In genomic region chr1:165812775-165813174, GRCm38 (mm10) we compare ENCODE assay signal across 33 mouse cellular contexts. TPM values are rescaled to one million over a fixed set of nuclear protein-coding genes. Genes with fewer than 3 reads are reported as not detected.
DNase-seq lines count a peak whose midpoint lies in the region; ATAC-seq and TF ChIP-seq lines count a peak whose summit lies in the region.
"Had no signal": no experiment of that assay in that cellular context is flagged by ENCODE, and none has a peak within 500 bp of the region (broad histone marks: within the 10 kb centered on the region; RNA-seq: fewer than 3 reads in every experiment).

No protein-coding gene starts in this region.

- H3K9me3 ChIP-seq in midbrain, embryonic 10.5 days (replicated peaks) = no peaks in the 10 kb centered on the region
- no peaks in the 10 kb centered on the region for H3K9me3 ChIP-seq in midbrain, postnatal 0 days (ENCODE audit: low read length)
- H3K9me3 ChIP-seq: embryonic facial prominence, embryonic 12.5 days; forebrain, embryonic 15.5 days; hindbrain, embryonic 15.5 days; intestine, embryonic 15.5 days; midbrain, embryonic 15.5 days; neural tube, embryonic 12.5 days; stomach, embryonic 15.5 days had no signal

- TF ChIP-seq CTCF in midbrain, postnatal 0 days (IDR thresholded peaks at IDR 0.05) = no peak

- H3K4me2 ChIP-seq in midbrain, postnatal 0 days (ENCODE audit: low read depth, low read length, poor library complexity, severe bottlenecking) = no peak overlapping the region
- H3K4me2 ChIP-seq: embryonic facial prominence, embryonic 12.5 days; forebrain, embryonic 15.5 days; heart, embryonic 11.5 days; hindbrain, embryonic 15.5 days; intestine, embryonic 15.5 days; midbrain, embryonic 15.5 days; neural tube, embryonic 12.5 days; stomach, embryonic 15.5 days had no signal

- DNase-seq in midbrain, embryonic 10.5 days (ENCODE audit: low spot score) = no peak
- DNase-seq in midbrain, postnatal 0 days (ENCODE audit: low spot score) = no peak
- DNase-seq in thymus, postnatal 14 days = peak; percentile 59
- DNase-seq in layer of hippocampus, postnatal 25 days (ENCODE audit: extremely low spot score in 1 of 2, low spot score in 1 of 2) = no peak
- DNase-seq in embryo, embryonic 10.5 days (ENCODE audit: low spot score) = no peak
- no peak for DNase-seq in layer of hippocampus, adult 18-20 months (ENCODE audit: low spot score in 2 of 2)
- DNase-seq: adrenal gland, postnatal 14 days; cerebellum, adult 11 months; cerebellum, adult 9-10 months; gastrocnemius, postnatal 25 days; heart, adult 18-20 months; heart, postnatal 4 days; kidney, adult 8-10 months; kidney, postnatal 4 days; layer of hippocampus, adult 9-11 months; liver; lung, adult 2 months; lung, postnatal 10 days had no signal

- peaks cover 63% of the 10 kb centered on the region for H3K27me3 ChIP-seq in midbrain, embryonic 10.5 days (ENCODE audit: low read depth, poor library complexity, severe bottlenecking)
- no peaks in the 10 kb centered on the region; the same call in 1 of the 2 replicates for H3K27me3 ChIP-seq in midbrain, postnatal 0 days (ENCODE audit: insufficient read depth, low read length)
- H3K27me3 ChIP-seq: embryonic facial prominence, embryonic 12.5 days; stomach, embryonic 15.5 days had no signal

- H3K36me3 ChIP-seq in midbrain, embryonic 10.5 days = no peaks in the 10 kb centered on the region
- H3K36me3 ChIP-seq in midbrain, postnatal 0 days (ENCODE audit: insufficient read depth, low read length) = no peaks in the 10 kb centered on the region
- H3K36me3 ChIP-seq: embryonic facial prominence, embryonic 12.5 days; forebrain, embryonic 15.5 days; hindbrain, embryonic 15.5 days; intestine, embryonic 15.5 days; midbrain, embryonic 15.5 days; neural tube, embryonic 12.5 days; stomach, embryonic 15.5 days had no signal

- ATAC-seq in midbrain, postnatal 0 days (ENCODE audit: low FRiP score) = no peak
- peak; percentile 51 for ATAC-seq in CD4-positive, CD25-positive, alpha-beta regulatory T cell, adult 4 months
- peak; percentile 64 for ATAC-seq in granulocyte monocyte progenitor cell, adult 5-6 weeks (replicated peaks; ENCODE audit: poor library complexity, severe bottlenecking)
- ATAC-seq: forebrain, embryonic 15.5 days; intestine, embryonic 15.5 days; midbrain, embryonic 15.5 days had no signal

- H3K27ac ChIP-seq in midbrain, embryonic 10.5 days (replicated peaks) = peak overlapping the region; percentile 92
- no peak overlapping the region for H3K27ac ChIP-seq in midbrain, postnatal 0 days (ENCODE audit: low read depth, low read length)
- H3K27ac ChIP-seq: embryonic facial prominence, embryonic 12.5 days; forebrain, embryonic 15.5 days; hindbrain, embryonic 15.5 days; intestine, embryonic 15.5 days; kidney, postnatal 0 days; liver, embryonic 14.5 days; macrophage; midbrain, embryonic 15.5 days; neural tube, embryonic 12.5 days; stomach, embryonic 15.5 days had no signal

- WGBS in midbrain, embryonic 10.5 days = 84% methylated on average over 3 of the region's 3 CpGs
- 79% methylated on average over 3 of the region's 3 CpGs for WGBS in midbrain, postnatal 0 days

- H3K9ac ChIP-seq in midbrain, postnatal 0 days (replicated peaks; ENCODE audit: low read length, poor library complexity, severe bottlenecking) = no peak overlapping the region
- H3K9ac ChIP-seq: embryonic facial prominence, embryonic 12.5 days; forebrain, embryonic 15.5 days; hindbrain, embryonic 15.5 days; intestine, embryonic 15.5 days; liver, embryonic 14.5 days; midbrain, embryonic 15.5 days; neural tube, embryonic 12.5 days; stomach, embryonic 15.5 days had no signal

- peaks cover 61% of the 10 kb centered on the region for H3K4me1 ChIP-seq in midbrain, embryonic 10.5 days
- 0 out of 2 replicates have a peak, but pooled peaks cover 11% of the 10 kb centered on the region for H3K4me1 ChIP-seq in midbrain, postnatal 0 days (ENCODE audit: insufficient read depth, low read length)

- no peak overlapping the region for H3K4me3 ChIP-seq in midbrain, embryonic 10.5 days
- no peak overlapping the region for H3K4me3 ChIP-seq in midbrain, postnatal 0 days (ENCODE audit: low read depth, low read length)
- H3K4me3 ChIP-seq: embryonic facial prominence, embryonic 12.5 days; forebrain, embryonic 15.5 days; hindbrain, embryonic 15.5 days; intestine, embryonic 15.5 days; midbrain, embryonic 15.5 days; neural tube, embryonic 12.5 days; stomach, embryonic 15.5 days had no signal

RNA-seq across cellular contexts. Expression of gene Cd247, which starts 24.3 kb away (rescaled TPM):
- polyA plus RNA-seq in midbrain, embryonic 10.5 days (2016; fragmentation: Nextera tagmentation; extraction: Ambion mirVana) = 1.6 and 2.7 TPM in 2 replicates
- 0.66 TPM in 1 of 2 replicates, not detected in the other for total RNA-seq in midbrain, postnatal 0 days (2014; rRNA removed)
- 0.59 and 0.83 TPM in 2 replicates for polyA plus RNA-seq in midbrain, postnatal 0 days (2015; fragmentation: Nextera tagmentation; extraction: Ambion mirVana)
- polyA plus RNA-seq in CD4-positive, CD25-positive, alpha-beta regulatory T cell, adult 4 months (2017; shearing (Covaris generic)) = 100 to 1,000 TPM; 443 to 540 TPM
- total RNA-seq in granulocyte monocyte progenitor cell, adult 5-6 weeks (2014; fragmentation: Nextera tagmentation) = not detected in 2 replicates
- 0.26 and 0.56 TPM in 2 replicates for total RNA-seq in granulocyte monocyte progenitor cell, adult 5-6 weeks (2017)
- total RNA-seq in layer of hippocampus, postnatal 25 days (2021) = not detected
- total RNA-seq in layer of hippocampus, adult 18-20 months (2021) = not detected
- total RNA-seq: left cerebral cortex, adult 18-20 months; left cerebral cortex, postnatal 14 days had no signal

RNA-seq across cellular contexts. Expression of gene Creg1, which starts 49.2 kb away (rescaled TPM):
- 31.7 and 36.1 TPM in 2 replicates for polyA plus RNA-seq in midbrain, embryonic 10.5 days (2016; fragmentation: Nextera tagmentation; extraction: Ambion mirVana)
- 21.3 and 22.7 TPM in 2 replicates for total RNA-seq in midbrain, postnatal 0 days (2014; rRNA removed)
- polyA plus RNA-seq in midbrain, postnatal 0 days (2015; fragmentation: Nextera tagmentation; extraction: Ambion mirVana) = 47.0 and 49.1 TPM in 2 replicates
- polyA plus RNA-seq in CD4-positive, CD25-positive, alpha-beta regulatory T cell, adult 4 months (2017; shearing (Covaris generic)) = 10 to 100 TPM; 17.4 to 25.9 TPM
- total RNA-seq in granulocyte monocyte progenitor cell, adult 5-6 weeks (2014; fragmentation: Nextera tagmentation) = 133 and 240 TPM in 2 replicates
- 110 and 206 TPM in 2 replicates for total RNA-seq in granulocyte monocyte progenitor cell, adult 5-6 weeks (2017)
- 10 to 100 TPM; 26.1 to 28.7 TPM for total RNA-seq in layer of hippocampus, postnatal 25 days (2021)
- total RNA-seq in layer of hippocampus, adult 18-20 months (2021) = 10 to 100 TPM; 25.6 to 28.8 TPM
